Mouse (Mus musculus) CD4-positive, CD25-positive, alpha-beta regulatory T cell, adult 4 months (primary cell): Measurements from ENCODE around the gene Mrps23. TPM values are rescaled to one million over a fixed set of nuclear protein-coding genes. Genes with fewer than 3 reads are reported as not detected.

Experiments used
- ATAC-seq: one replicate; pipeline ENCODE4 v1.8.0; 2017
- polyA plus RNA-seq, 2 experiments: library from polyadenylated mRNA; unstranded; fragments of 100-300 nt; shearing (Covaris generic); gene quantifications; one replicate each; pipeline ENCODE4 v1.2.1; 2017

Mrps23 gene
- polyA plus RNA-seq, 2 experiments from 2014 or later, result 79.7 to 103 TPM

DNA sequence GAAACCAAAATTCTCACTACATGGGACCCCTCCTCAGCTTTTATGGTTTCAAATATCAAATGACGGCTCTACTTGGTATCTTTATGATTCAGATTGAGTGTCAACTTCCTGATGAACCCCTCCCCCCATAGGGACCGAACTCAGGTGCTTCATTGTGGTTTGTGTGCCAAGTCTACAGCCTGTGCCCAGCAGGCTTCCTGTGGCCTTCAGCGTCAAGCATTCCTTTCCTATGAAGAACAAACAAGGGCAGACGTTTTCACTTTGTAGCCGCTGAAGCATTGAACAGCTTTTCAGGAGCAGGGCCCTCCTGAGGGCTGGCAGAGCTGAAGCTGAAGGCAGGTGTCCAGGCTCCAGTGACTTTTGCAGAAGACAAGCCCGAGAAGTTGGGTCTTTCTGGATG is 9.6 kb downstream of the Mrps23 start:
- ATAC-seq, result peak; percentile 41

GRCm38 (mm10) chr11:88214881-88215831 is 11.0 kb downstream of the Mrps23 start:
- ATAC-seq, result no peak

DNA sequence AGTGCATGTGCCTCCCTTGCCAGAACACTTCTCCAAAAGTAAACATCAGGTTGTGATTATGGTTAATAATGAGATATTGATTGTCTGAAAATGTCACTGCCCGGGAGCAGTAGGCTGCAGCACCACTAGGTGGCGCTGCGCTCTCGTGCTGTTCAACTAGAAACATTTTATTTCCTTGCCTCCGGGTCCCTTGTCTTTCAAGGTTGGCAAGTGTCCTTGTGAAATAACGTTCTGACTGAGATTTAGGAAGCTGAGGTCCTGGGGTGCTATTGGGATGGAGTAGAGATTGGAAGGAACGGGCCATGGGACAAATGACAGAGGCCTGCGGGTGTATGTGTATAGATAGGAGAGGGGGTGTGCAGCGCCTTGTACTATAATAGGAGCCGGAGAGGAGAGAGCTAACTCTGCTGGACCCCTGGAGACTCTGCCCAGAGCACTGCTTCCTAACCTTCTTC is 12.1 kb downstream of the Mrps23 start:
- ATAC-seq, result no peak

- ATAC-seq, result no peak
These were observed 14.0 kb downstream of the Mrps23 start for GRCm38 (mm10) chr11:88218155-88218554.

GRCm38 (mm10) chr11:88218586-88218985 is 14.4 kb downstream of the Mrps23 start:
- ATAC-seq, result no peak

DNA sequence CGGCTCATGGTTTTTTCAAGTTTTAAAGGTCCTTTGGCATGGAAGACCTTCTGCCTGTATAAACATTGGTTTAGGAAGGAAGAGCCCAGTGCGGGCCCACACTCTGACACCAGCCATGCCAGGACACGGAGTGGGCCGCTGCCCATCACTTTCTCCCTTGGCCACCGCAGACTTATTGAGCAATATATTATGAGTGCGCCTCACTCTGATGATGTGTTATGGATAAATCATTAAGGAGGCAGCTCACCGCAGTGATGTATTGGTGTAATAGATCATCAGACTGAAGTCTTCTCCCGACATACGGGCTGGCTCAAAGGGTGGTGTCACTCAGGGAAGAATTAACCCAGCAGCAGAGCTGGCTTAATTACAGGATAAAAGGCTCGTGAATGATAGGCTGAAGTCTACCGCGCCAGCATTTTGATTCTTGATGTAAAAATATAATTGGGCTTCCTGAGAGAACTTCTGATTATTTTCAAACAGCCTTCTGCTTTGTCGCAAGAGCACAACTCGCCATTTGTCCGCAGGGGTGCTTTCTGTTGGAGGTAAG is 17.8 kb downstream of the Mrps23 start:
- no peak for ATAC-seq

- ATAC-seq, result no peak
These were observed 23.1 kb downstream of the Mrps23 start for GRCm38 (mm10) chr11:88227001-88227957.

DNA sequence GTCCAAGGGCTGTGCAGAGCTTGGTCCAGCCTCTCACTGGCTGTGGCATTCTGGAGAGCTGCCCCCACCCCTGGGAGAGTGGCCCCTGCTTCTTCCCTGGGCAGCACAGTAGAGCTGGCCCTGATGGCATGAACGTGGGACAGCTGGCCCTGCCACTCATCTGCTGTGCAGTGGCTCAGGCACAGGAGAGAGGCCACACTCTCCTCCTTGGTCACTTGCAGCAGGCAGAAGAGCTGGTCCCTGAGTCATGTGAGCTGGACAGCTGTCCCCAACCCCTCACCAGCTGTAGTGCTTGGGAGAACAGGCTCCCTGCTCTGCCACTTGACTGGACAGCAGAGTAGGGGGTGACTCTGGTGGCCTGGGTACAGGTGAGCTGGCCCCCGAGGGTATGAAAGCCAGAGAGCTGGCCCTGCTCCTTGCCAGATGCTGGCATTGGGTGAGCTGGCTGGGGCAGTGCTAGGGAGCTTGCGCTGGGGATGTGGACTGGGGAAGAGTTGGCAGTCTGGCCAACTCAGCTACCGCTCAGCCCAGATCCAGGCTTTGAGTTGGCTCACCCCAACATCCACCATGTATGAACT is 27.1 kb downstream of the Mrps23 start:
- no peak for ATAC-seq

DNA sequence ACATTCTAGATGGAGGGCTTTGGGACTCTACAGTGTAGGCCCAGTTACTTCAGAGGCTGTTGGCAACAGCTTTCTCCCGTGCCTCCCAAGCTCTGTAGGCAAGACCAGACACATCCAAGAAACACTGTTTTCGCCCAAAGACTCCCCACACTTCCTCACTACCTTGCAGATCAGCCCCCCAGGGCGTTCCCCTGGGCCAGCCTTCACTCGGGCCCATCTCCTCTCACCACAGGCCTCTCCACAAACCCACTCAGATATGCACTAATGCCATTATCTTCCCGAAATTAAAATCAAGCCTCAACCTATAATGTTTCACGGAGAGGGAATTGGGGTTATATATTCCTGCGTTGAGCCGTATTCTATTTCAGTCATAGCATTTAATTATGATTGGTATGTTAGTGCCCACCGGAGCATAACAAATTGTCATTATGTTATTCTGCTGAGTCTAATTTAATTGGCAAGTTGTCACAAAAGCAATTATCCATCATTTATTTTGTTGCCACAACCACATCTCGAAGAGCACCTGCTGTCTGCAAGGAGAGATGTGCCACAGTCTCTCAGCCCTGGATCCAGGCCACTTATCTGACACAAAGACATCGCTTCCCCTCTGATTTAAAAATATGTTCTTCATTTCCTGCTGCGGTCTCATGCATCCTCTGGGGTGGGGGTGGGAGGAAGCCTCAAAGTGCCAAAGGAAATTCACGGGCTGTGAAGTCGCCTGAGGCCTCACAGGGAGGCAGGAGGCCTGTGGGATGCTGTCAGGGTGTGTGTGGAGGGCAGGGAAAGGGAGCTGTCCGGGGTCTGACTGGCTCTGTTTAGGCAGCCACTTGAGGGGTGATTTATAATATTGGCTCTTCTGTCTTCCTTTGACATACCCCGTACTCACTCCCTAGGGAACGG is 29.6 kb downstream of the Mrps23 start:
- ATAC-seq, result peak; percentile 88

- ATAC-seq, result no peak
These were observed 30.6 kb downstream of the Mrps23 start for GRCm38 (mm10) chr11:88234789-88235188.

GRCm38 (mm10) chr11:88235221-88236203 is 31.3 kb downstream of the Mrps23 start:
- no peak for ATAC-seq

DNA sequence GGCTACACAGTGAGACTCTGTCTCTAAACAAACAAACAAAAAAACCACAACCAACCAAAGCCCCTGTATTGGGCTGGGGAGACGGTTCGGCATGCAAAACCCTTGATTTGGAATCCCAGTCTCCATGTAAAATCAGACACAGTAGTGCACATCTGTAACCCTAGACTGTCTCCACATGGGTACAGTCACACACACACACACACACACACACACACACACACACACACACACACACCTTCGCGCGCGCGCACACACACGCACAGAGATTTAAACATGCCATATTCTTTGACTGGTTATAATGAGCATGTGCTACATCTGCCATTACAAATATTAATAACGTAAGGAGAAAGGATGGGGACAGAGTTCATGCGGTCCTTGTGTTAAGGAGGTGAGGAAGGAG is 36.1 kb downstream of the Mrps23 start:
- ATAC-seq, result no peak

- ATAC-seq, result no peak
These were observed 36.7 kb downstream of the Mrps23 start for GRCm38 (mm10) chr11:88240736-88241353.

GRCm38 (mm10) chr11:88241468-88242301 is 37.5 kb downstream of the Mrps23 start:
- ATAC-seq, result no peak

DNA sequence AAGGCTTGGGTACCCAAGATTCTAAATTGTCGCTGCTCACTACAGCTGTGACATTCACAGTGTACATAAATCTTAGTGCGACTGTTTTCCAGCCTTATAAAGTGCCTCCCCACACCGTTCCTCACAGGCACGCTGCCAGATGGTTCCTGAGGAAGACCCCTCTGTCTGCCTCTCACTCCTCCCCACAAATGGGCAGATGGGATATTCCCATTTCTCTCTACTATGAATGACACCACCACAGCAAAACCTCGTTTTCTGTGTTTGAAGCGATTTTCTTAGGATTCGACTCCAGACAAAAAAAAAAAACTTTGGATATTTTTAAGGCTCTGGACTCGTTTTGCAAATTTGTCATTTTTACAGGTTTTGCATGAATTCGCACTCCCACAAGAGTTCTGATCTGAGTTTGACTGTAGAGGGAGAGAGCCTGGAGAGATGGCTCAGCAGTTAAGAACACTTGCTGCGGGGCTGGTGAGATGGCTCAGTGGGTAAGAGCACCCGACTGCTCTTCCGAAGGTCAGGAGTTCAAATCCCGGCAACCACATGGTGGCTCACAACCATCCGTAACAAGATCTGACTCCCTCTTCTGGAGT is 41.5 kb downstream of the Mrps23 start:
- ATAC-seq, result no peak

- ATAC-seq, result no peak
These were observed 44.4 kb downstream of the Mrps23 start for GRCm38 (mm10) chr11:88248636-88249035.

- no peak for ATAC-seq
These were observed 46.4 kb downstream of the Mrps23 start for GRCm38 (mm10) chr11:88250568-88250967.

DNA sequence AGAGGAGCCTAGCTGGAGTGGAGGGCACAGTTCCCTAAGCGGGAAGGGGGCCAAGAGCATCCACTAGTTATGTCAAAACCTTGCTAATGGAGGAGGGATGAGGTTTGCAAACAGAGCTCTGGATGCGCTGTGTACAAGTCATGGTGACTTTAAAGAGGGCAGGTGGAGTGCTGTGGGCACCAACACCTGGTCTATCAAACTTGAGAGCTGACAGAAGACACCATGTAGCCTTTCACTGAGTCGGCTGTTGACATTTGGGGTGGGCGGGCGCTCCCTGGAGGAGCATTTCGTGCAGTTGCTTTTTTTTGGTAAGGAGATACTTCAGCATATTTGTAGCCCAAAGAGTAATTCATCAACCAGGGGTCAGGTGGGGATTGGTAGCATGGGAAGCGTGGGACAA is 47.1 kb downstream of the Mrps23 start:
- ATAC-seq, result no peak
